Mouse (Mus musculus): ENCODE measurements around the gene Nck2.

GRCm38 (mm10) chr1:43535519-43536000 lies 91.2 kb downstream of the Nck2 start:
- TF ChIP-seq CTCF (IDR thresholded peaks at IDR 0.05; ENCODE audit: insufficient read depth, low read depth, low read length), result no peak
- no peak for TF ChIP-seq POLR2A (IDR thresholded peaks at IDR 0.05; ENCODE audit: insufficient read depth, low read depth, low read length)
